Mouse (Mus musculus) urinary bladder, postnatal 25 days (tissue): ENCODE data around the gene BC048562.

Experiments used
- DNase-seq: peaks from one replicate; pipeline ENCODE4 v3.0.0; 2022; ENCODE audit warnings: low spot score

The BC048562 gene

DNA sequence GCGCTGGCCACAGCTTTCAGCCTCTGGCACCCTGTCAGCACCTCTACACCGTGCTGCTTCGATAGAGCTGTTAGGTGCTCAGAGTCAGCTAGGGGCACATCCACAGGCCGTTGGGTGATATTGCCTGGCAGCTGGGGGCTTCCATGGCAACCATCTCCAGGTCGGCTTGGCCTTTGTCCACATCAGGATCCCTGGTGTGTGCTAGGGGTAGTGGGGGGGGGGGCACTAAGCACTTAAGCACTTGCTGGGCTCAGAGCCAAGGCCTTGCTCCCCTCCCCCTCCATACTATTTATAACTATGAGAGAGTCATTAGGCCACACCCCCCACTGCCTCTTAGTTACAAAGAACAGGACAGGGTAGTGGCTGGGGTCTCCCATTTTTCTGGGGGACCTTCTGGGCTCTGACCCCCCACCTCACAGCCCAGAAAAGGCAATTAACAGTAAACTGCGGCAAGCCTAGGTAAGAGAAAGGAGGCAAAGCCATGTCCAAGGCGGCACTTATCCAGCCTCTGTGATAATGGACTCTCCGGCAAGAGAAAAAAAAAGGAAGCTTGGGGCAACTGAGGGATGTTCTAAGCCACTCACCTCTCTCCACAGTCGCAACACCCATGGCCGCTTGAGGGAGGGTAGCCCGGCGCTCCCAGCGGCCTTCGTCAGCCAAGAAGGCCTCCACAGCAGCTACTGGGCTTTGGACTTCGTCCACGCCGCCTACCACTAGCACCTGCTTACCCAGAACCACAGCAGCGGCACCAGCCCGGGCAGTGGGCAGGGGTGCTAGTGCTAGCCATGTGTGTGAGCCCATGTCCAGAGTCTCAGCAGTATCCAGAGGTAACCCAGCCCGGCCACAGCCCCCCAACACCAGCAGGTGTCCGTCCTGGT lies 14.2 kb downstream of the BC048562 start:
- DNase-seq, result no peak

GRCm38 (mm10) chr9:108451170-108451493 lies 14.8 kb downstream of the BC048562 start:
- DNase-seq, result no peak

DNA sequence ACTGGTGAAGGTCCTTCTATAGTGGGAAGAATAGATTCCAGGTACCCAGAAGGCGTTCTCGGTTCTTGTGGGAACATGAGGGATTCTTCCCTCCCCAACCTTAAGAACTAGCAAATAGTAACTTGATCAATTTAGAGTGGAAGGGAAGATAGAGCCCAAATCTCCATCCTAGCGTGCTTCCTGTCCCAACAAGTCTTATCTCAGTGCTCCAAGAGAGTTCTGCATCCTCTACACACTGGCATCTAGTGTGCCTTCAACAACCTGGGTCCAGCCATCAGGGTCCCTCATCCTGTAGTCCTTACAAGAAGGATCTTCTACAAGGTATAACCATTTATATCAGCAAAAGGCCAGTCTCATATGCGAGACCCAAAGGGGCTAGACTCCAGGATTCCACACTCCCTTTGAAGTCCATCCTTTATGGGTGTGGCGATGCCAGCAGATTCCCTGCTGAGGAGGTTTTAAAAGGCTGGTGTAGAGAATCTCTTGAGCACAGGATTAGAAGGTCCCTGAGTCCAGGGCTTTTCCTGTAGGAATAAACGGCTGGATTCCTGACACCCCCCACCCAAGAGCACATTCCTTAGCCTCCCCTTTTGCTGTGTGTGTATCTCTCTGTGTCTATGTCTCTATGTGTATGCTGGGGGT lies 15.4 kb downstream of the BC048562 start:
- DNase-seq, result no peak

DNA sequence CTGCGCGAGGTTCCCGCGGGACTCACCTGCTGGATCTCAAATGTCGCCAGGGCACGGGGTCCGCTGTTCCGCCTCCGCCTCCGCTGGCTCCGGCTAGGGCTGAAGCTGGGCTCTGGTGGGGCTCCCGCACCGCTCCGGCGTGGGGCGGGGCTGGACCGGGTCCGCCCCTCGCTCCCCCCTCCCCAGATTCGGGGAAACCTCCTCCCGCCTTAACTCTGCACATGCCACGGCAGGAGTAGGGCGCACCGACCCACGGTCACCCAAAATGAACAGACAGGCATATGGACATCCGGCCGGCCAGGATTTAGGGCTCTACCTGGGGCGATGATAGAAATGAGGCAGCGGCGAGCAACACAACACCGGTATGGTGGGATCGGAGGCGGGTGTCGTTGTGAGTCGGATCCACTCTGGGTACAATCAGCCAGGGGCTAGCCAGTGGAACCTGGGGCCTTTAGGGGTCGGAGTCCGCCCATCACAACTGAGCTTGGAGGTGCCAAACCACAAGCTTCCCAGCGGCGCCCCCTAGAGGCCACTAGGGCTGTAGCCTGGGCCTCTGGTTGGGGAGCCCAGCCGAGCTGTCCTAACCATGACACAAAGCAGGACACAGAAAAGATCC lies 16.1 kb downstream of the BC048562 start:
- DNase-seq, result peak; percentile 90

DNA sequence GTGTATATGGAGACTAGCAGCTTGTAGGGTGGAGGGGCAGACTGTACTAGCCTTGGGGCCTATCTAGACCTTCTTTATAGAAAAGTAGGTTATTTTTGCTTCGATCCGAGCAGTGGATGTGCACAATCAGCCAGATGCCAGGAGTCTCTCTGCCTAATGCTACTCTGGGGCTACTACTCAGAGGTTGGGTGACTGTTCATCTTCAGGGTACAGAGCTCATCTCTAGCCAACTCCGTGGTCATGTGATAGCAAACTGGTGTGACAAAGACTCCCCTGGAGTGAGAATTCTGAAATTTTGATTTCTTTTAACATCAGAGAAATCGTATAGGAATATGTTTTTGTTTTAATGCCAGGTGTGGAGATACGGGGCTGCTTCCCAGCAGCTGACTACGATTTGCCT lies 16.6 kb downstream of the BC048562 start:
- DNase-seq, result no peak

DNA sequence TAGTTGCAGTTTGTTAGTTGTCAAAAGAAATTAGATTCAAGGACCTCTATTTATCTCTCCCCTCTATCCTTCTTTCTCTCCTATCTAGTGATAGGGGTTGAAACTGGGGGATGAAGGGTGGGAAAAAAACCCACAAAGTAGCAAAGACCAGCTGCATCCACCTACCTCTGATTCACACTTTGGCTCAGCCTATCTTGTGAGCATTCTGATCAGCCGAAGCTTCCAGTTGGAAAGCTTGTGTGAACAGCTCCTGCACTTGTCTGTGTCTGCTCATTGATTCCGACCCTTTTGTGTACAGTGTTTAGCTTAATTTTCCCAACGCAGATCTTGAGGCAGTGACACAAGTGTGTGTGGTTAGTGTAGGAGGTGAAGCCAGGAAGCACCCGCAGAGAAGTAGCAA lies 17.2 kb downstream of the BC048562 start:
- DNase-seq, result no peak

DNA sequence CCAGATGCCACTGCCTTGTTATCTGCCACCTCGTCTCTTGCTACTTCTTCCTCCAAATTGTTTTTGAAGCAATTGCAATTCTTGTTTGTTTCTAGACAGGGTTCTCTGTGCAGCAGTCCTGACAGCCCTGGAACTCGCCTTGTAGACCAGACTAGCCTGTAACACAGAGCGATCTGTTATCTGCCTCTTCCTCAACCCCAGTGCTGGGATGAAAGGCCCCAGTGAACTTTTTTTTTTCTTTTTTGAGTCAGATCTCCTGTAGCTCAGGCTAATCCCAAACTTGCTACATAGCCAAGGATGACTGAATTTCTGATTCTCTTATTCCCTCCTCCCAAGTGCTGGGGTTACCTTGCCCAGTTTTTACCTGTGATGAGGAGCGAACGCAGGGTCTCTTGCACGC lies 18.1 kb downstream of the BC048562 start:
- no peak for DNase-seq

DNA sequence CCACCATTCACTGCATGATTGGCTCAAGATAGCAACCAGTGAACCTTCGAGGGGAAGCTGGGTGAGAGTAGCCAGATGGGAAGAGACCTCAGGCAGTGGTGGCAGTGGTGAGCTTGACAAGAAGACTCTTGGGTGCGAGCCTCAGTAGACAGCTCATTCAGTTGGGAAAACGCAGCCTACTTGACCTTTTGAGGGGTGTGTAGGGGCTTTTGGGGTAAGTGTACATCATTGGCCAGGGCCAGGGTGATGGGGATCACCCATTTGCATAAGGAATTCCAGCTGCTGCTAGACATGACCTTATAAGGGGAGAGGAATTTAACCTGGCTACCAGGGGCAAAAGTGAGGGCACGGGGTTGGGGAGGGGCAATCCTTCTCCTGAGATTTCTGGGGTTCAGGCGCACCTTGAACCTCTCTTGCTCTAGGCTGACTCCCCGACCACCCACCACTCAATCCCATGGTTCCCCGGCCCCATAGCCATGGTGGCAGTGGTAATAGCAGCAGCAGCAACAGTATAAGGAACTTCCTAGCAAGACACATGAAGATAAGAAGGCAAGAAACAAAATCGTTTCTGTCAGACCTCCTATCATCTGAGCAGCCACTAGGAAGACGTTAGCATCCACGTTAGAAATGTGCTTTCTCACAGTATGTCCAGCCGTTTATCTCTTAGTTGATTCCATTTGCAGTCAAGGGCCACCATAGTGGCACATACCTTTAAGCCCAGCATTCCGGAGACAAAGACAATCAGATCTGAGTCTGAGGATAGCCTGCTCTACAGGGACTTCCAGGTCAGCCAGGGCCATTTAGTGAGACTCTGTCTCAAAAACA lies 19.7 kb downstream of the BC048562 start:
- no peak for DNase-seq

GRCm38 (mm10) chr9:108456953-108457352 lies 20.7 kb downstream of the BC048562 start:
- DNase-seq, result no peak

DNA sequence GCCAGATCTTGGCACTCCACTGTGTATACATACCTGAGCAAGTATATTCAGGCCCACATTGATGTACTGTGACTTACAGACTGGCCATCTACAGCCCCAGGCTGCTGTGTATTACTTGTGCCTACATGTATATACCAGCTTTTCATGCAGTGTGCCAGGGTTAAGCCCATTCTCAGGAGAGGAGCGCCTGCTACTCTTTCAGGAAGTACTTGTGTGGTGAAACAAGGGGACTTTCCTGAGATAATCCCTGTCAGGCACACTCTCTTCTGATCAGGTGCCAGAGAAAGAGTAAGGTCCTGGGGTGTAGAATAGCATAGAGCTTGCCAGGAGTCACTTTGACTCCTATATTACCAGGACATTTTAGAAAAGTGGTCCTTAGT lies 23.6 kb downstream of the BC048562 start:
- DNase-seq, result no peak

DNA sequence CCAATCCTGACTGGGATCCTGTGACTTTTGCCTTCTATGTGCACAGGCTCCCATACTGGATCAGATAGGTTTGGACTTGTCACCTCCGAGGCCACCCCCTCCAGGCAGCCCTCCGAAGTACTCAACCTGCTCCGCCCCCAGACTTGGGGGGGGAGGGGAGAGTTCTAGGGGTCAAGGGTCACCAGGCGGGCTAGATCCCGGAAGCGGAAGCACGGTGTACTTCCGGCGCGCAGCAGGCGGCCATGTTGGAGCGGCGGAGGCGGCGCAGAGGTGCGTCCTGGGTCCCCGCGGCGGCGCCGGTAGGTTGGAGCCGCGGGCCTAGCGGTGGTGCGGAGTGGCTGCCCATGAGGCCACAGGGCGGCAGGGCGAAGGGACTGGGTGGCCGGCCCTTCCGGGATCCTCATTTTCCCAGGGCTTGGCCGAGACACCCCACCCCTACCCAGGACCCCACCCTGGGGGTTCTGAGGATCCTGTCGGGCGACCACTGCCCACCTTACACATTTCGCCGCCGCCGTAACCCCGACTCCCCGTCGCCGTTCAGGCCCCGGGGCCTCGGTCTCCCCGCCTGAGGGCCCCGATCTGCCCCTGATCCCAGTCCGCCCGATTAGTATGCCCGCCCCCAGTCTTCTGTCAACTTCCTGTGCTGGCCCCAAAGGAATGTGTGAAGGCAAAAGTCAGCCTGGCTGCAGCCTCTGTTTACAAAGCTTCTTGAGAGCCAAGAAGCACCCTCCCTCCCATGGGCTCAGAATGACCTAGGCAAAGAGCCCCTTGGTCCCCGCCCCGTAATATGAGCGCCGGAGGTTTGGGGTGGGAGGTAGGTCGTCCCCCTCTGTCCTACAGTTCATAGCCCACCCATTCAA lies 24.3 kb downstream of the BC048562 start, which contains the start of gene Ccdc71:
Gene Ccdc71, plus strand, starts transcription at position 209 of the 860 bp plus-strand sequence.
- DNase-seq, result peak; percentile 84

GRCm38 (mm10) chr9:108461181-108461631 lies 24.9 kb downstream of the BC048562 start, which contains the start of gene Klhdc8b:
Gene Klhdc8b, minus strand, starts transcription at chr9:108461581.
- DNase-seq, result no peak

GRCm38 (mm10) chr9:108461675-108462074 lies 25.4 kb downstream of the BC048562 start:
- no peak for DNase-seq

- DNase-seq, result no peak
Observed at GRCm38 (mm10) chr9:108462192-108462591, 25.9 kb downstream of the BC048562 start.

GRCm38 (mm10) chr9:108463713-108464112 lies 27.4 kb downstream of the BC048562 start:
- no peak for DNase-seq

DNA sequence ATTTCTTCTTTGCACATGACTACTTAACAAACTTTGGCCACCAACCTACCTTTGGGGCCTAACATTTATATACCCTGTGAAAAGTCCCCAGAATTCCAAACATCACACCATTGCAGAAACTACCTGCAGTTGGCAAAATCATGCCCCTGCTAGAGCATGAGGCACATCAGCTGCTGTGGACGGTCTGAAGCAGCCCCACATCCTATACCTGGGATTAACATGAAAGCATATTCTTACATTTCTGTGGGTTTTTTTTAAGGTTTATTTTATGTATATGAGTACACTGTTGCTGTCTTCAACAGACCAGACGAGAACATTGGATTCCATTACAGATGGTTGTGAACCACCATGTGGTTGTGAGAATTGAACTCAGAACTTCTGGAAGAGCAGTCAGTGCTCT lies 29.9 kb downstream of the BC048562 start:
- DNase-seq, result no peak

DNA sequence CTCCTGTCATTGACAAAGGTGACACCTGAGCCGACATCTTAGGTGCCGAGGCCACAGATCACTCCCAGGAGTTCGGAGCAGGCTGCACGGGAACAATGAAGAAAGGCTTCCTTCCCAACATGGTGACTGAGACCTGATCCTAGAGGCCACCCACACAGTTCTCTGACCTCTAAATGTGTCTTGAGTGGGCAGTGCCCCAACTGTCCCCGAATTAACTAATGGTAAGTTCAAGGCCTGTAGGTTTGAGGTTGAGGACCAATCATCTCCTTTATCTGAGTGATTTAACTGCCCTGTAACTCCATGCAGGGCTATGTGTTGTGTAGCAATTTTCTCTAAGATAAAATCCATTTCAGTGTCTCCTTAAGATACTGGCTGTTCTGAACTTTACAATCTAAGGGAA lies 33.1 kb downstream of the BC048562 start:
- DNase-seq, result no peak

DNA sequence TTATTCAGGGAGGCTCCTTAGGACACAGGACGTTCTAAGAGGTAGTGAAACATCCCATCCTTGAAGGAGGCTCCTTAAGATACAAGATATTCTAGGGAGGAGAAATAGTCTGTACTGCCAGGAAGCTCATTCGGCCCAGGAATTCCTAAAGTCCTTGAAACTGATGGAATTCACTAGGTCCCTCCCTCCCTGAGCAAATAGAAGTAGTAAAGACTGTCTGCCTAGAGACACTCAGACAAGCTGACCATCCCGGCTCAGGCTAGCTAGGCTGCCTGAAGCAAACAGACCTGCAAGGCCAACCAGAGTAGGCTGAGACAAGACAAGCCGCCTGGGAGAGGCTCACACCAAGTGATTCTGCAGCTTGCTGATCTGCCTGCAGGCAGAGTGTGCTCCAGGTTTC lies 33.6 kb downstream of the BC048562 start:
- DNase-seq, result no peak

GRCm38 (mm10) chr9:108474528-108474927 lies 38.2 kb downstream of the BC048562 start:
- DNase-seq, result no peak

DNA sequence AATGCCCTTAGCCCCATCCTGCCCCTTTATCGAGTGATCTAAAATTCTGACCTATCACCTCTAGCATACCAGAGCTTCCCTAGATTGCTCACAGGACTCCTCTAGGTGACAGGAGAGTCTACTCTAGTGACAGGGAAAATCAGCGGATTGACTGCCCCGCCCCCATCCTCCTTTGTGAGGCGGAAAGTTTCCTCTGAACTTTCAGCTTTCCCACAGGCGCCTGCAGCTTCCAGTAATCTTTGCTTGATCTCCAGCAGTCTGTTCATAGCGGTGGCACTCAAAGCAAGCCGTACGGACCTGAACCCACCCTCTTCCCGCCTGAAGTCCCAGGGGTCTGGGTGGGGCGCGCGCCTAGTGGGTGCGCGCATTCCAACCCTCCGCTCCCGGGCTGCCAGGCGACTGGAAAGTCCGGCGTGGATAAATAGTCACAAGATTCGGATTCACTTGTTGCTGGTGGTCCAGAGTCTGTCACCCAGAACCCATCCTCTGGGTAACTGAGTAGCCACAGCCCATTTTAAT lies 42.4 kb downstream of the BC048562 start:
- DNase-seq, result peak; percentile 73

GRCm38 (mm10) chr9:108479241-108479640 lies 43.0 kb downstream of the BC048562 start:
- DNase-seq, result no peak
